ENCODE assay signal across 36 mouse cellular contexts in genomic region chr11:32527006-32527405, GRCm38 (mm10). TPM values are rescaled to one million over a fixed set of nuclear protein-coding genes. Genes with fewer than 3 reads are reported as not detected.
"Had no signal": no experiment of that assay in that cellular context is flagged by ENCODE, and none has a peak within 500 bp of the region (broad histone marks: within the 10 kb centered on the region; RNA-seq: fewer than 3 reads in every experiment).

No protein-coding gene starts in this region.

- H3K27ac ChIP-seq: heart, embryonic 13.5 days; heart, embryonic 15.5 days; hindbrain, embryonic 10.5 days; hindbrain, embryonic 12.5 days; hindbrain, embryonic 13.5 days; hindbrain, embryonic 14.5 days; hindbrain, embryonic 15.5 days; hindbrain, postnatal 0 days; intestine, embryonic 15.5 days; kidney, embryonic 15.5 days; kidney, postnatal 0 days; layer of hippocampus, adult 2 months; left cerebral cortex, adult 2 months had no signal

- H3K27me3 ChIP-seq: heart, embryonic 12.5 days; heart, embryonic 13.5 days; heart, embryonic 15.5 days; intestine, embryonic 15.5 days had no signal

- H3K4me1 ChIP-seq: heart, embryonic 12.5 days; hindbrain, embryonic 15.5 days had no signal

- H3K9me3 ChIP-seq: heart, embryonic 12.5 days; heart, embryonic 13.5 days; heart, embryonic 15.5 days; hindbrain, embryonic 10.5 days; hindbrain, embryonic 12.5 days; hindbrain, embryonic 13.5 days; hindbrain, embryonic 15.5 days; intestine, embryonic 15.5 days; kidney, embryonic 15.5 days had no signal

- H3K4me3 ChIP-seq: heart, embryonic 12.5 days; heart, embryonic 13.5 days; heart, embryonic 15.5 days; hindbrain, embryonic 10.5 days; hindbrain, embryonic 12.5 days; hindbrain, embryonic 13.5 days; hindbrain, embryonic 15.5 days; intestine, embryonic 15.5 days; kidney, embryonic 15.5 days; layer of hippocampus, adult 2 months; left cerebral cortex, adult 2 months had no signal

- DNase-seq: heart, postnatal 10 days; heart, postnatal 14 days; heart, postnatal 4 days; kidney, adult 11 months; kidney, adult 18-20 months; kidney, adult 2 months; kidney, adult 8-10 months; kidney, adult 9 months; kidney, postnatal 10 days; kidney, postnatal 14 days; kidney, postnatal 25 days; kidney, postnatal 36 days; kidney, postnatal 4 days; layer of hippocampus, adult 9-11 months; layer of hippocampus, postnatal 36 days had no signal

- ATAC-seq: hindbrain, embryonic 16.5 days; hindbrain, postnatal 0 days; inflammation-experienced regulatory T-cells, adult 6 months; intestine, embryonic 15.5 days; intestine, embryonic 16.5 days; intestine, postnatal 0 days had no signal

- H3K36me3 ChIP-seq: heart, embryonic 15.5 days; hindbrain, embryonic 12.5 days; hindbrain, embryonic 15.5 days; intestine, embryonic 15.5 days; kidney, embryonic 15.5 days had no signal

- H3K4me2 ChIP-seq: heart, embryonic 11.5 days; heart, embryonic 12.5 days; heart, embryonic 13.5 days; heart, embryonic 15.5 days; hindbrain, embryonic 12.5 days; hindbrain, embryonic 13.5 days; hindbrain, embryonic 14.5 days; hindbrain, embryonic 15.5 days; intestine, embryonic 15.5 days; kidney, embryonic 15.5 days had no signal

- H3K9ac ChIP-seq: heart, embryonic 12.5 days; heart, embryonic 13.5 days; heart, embryonic 15.5 days; hindbrain, embryonic 12.5 days; hindbrain, embryonic 13.5 days; hindbrain, embryonic 14.5 days; hindbrain, embryonic 15.5 days; intestine, embryonic 15.5 days; kidney, embryonic 15.5 days had no signal

RNA-seq across cellular contexts. Expression of gene Efcab9, which starts 4.9 kb away (rescaled TPM):
- total RNA-seq: hematopoietic stem cell, adult 5-6 weeks; hindbrain, postnatal 0 days had no signal
- polyA plus RNA-seq: hindbrain, embryonic 10.5 days; hindbrain, embryonic 12.5 days; hindbrain, embryonic 13.5 days; hindbrain, embryonic 14.5 days; hindbrain, embryonic 16.5 days; hindbrain, postnatal 0 days; kidney, adult 2 months; large intestine, adult 2 months had no signal
